Mouse (Mus musculus) thymus, postnatal 4 days (tissue): ENCODE results near the gene Hexim2.

Experiments
- DNase-seq: peaks from one replicate; pipeline ENCODE4 v3.0.0; 2021

The Hexim2 gene

DNA sequence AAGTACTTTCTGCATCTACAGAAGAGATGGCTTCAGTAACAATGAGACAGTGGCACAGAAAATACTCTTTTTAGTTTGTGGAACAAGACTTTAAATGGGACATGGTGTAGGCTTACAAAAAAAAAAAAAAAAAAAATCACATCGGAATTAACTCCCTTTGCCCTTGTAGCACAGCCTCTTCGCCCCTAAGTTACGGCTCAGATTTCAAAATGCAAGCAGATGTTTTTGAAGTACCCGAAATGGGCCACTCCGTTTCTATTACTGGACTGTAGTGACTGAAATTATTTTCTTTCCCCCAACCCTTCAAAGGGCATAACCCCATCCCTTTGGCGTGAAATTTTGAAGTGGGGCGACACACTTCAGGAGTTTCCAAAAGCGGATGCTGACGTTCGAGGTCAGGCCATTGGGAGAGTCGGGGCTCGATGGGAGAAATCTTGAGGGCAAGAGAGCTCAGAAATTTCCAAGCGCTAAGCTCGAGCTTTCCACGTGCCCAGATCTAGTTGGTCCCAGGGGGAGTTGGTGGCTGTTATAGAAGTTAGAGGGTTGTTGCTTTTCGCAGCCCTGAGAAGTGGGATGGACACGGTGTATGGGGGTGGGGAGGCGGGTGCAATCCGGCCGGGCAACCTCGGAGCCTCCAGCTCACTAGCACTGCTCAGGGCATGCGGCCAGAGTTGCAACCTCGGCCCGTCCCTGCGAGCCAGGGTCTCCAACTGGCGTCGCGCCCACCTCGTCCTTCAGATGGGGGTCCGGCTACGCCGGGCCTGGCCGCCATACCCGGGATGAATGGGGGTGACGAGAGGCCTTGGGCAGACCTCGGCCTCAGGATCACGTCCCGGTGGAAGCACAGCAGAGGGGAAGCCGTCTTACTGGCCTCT, at the start of gene Hexim2:
Gene Hexim2, plus strand, starts transcription at position 729 of the 875 bp plus-strand sequence.
- peak; percentile 71 for DNase-seq

DNA sequence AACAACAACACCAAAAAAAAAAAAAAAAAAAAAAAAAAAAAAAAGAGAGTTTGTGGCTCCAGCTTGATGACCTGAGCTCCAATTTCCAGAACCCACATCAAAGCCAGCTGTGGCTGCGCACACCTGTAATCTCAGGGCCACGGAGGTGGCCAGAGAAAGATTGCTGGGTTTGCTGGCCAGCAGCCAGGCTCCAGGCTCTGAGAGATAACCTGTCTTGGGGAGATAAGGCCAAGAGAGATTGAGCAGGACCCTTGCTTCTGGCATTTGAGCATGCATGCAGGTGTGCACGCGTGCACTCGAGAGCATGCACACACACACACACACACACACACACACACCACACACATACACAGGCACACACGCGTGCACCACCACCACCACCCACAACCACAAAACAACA, 38.9 kb upstream of the Hexim2 start:
- DNase-seq: no peak

GRCm38 (mm10) chr11:103093862-103094833, 38.1 kb upstream of the Hexim2 start:
- no peak for DNase-seq

DNA sequence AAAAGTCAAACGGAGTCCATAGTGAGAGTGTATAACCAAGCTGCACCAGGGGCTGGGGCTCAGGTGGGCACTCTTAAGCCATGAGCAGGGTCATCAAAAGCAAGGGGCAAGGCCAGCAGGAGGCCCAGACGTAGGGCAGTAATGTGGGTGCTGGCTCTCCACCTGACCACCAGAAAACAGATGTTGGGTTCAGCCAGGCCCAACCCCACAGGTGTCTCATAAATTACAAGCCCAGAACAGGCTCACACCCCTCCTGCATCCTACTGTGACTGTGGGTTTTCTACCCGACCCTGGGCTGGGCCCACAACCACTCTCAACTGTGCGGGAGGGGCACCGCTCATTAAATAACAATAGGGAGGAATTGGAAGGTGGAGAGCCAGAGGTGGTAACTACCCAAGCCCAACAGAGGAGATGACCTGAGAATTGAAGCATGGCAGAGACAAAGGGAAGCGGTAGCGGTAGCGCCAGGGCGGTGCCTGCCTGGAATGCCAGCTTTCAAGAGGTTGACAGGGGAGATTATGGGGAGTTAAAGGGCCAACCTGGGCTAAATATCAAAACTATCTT, 37.0 kb upstream of the Hexim2 start:
- no peak for DNase-seq

DNA sequence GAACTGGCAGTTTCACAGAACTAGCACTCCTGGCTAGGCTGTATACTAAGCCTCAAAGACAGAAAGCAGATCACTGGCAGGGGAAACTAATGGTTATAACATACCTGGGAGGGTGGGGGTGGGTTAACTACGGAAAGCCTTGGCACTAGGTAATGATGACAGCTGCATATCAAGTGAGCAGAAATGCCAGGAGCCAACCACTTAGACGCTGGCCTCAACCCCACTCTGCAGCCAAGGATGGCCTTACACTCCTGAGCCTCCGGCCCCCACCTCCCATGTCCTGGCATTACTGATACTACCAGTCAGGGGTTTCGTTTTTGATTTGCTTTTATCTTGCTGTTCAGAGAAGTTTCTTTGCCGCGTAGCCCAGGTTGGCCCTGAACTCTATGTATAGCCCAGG, 36.4 kb upstream of the Hexim2 start:
- DNase-seq: no peak

DNA sequence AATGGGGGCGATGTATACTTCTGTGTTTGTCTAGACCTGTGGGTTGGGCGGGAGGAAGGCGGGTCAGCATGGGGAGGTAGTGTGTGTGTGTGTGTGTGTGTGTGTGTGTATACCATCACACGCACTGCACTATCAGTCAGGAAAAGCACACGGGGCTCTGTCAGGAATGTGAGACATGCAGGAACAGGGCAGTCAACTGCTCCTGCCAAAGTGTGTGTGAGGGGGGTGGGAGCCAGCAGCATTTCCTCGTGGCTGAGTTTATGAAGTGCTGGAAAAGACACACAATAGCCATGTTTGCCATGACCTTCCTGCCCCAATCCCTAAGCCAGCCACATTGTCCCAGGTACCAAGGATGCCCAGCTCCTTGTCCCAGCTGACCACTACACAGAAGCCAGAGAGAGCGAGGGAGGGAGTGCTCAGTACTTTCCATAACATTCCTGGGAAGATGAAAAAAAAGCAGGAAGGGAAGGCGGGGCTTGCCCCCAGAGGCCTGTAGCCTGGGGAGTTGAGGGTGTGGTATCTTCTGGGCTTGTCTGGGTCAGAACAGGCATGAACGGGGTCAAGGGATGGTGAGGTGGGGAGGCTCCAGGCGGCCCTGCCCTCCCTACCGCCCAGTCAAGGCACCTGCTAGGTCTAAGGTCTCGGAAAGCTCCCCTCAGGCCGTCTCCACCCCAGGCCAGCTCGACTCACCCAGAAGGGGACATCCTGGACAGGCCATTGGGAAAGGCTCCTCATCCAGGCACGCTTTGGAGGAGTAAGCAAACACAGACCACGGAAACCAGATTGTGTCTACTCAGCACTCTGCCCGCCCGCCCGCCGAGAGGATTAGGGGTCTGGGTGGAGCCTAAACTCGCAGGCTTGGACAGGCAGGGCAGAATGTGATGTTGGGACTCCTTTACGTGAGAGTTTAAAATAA, 35.0 kb upstream of the Hexim2 start:
- DNase-seq: no peak

- DNase-seq: no peak
Observed at GRCm38 (mm10) chr11:103098531-103099190, 33.6 kb upstream of the Hexim2 start.

DNA sequence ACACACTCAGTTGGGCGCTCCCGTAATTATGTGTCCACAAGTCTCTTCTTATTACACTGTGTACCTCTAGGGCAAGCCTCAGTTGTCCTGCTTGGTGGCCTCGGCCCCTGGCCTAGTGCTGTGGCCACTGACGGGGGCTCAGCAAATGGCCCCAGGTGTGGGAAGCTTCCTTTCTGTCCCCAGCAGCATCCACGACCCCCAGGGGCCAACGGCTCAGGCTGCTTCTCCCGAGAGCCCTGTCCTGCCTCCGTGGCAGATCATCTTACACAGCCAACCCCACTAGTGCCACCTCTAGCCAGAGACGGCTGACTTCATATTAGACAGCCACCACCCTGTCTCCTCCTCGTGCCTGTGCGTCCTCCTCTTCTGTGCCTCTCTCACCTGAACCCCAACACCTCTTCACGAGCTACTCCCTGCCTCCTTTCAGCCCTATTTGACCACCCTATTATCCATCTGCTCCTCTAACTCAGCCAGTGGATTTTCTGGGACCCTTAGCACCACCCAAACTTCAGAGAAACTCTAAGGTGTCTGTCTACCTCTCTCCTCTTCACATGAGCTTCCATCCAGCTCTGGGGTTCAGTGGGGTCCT, 32.8 kb upstream of the Hexim2 start:
- DNase-seq: no peak

- DNase-seq: no peak
Observed at GRCm38 (mm10) chr11:103100361-103100760, 31.9 kb upstream of the Hexim2 start.

DNA sequence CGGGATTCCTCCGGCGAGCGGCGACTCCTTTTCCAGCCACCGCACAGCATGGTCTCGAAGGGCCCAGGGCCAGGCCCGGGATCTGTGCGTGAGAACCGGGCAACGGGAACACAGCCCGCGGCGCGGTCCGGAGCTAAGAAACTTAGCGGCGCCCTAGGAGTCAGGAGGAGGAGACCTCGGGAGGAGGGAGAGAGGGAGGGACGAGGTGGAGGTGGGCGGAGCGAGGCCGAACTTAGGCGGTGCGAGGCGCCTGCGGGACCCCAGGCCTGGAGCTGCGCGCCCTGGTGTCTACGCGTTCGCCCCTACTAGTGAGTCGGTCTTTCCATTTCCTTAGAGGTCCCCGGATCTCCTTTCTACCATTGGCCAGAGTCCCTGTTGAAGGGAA, 30.8 kb upstream of the Hexim2 start, which contains the start of the genes Plcd3 and Acbd4:
Gene Plcd3, minus strand, starts transcription at position 178 of the 385 bp plus-strand sequence.
Gene Acbd4, plus strand, starts transcription at position 202 of the 385 bp plus-strand sequence.
- DNase-seq: peak; percentile 68

GRCm38 (mm10) chr11:103101866-103102501, 30.2 kb upstream of the Hexim2 start:
- peak; percentile 34 for DNase-seq

DNA sequence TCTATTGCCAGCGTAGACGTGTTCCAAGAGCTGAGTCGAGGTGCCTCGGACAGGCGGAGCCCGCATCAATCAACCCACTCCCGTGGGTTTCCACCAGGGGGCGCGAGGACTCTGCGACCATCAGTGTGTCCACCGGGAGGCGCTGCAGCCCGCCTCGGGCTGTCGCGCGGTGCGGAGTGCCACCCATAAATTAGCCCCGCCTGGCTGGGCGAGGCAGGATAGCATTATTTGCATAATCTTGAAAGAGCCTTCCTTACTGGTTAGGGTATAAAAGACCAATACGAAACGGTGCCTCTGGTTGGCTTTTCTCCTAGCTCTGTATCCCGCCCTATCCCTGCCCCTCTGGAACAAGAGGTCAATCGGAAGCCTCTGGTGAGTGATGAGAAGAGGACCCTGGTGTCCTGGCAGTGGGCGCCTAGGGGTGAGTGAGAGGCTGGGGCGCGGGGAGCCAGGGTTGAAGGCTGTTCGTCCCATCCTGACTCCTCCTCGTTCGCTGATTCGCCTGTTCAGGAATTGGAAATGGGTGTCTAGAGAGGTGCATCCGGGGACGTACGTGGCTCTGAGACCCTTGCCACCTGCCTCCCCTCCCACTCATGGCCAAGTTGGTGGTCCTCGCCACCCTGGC, 29.4 kb upstream of the Hexim2 start:
- peak; percentile 98 for DNase-seq

DNA sequence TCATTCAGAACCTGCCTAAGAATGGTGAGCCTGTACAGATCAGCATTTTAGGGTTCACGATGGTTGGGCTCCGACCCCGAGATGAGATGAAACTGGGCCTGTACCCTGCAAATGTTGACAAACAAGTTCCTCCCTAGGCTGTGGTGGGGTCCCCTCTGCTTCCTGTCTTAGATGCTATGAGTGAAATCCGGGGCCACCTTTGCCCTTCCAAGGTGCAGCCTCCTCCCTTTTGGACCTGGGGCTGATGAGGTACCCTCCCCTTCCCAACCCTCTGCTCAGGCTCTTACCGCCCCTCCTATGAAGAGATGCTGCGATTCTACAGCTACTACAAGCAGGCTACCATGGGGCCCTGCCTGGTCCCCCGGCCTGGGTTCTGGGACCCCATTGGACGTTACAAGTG, 28.6 kb upstream of the Hexim2 start:
- peak; percentile 43 for DNase-seq

- DNase-seq: no peak
Observed at GRCm38 (mm10) chr11:103104469-103104868, 27.8 kb upstream of the Hexim2 start.

DNA sequence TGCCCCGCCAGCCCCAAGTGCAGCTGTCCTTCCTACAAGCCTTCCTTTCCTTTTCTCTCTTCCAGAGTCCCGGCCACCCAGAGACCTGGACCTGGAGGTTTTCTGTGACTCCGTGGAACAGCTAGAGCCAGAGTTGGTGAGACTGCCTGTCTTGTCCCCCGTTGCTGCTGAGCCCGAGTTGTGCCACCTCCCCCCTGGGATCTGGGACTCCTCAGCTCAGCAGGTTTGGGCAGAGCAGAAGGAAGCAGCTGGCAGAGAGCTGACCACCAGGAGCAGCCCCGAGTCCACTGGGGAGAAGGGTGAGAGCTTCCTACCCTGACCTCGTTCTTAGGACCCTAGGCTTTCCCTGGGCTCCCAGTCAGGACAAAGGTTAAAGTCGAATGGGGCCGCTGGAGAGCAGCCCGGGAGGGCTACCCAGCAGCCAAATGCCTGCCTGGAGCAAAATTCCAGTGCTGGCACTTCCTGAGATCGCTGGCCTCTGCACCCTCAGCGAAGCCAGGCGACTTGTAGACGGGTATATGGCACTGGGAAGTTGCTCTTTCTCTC, 27.0 kb upstream of the Hexim2 start:
- no peak for DNase-seq

DNA sequence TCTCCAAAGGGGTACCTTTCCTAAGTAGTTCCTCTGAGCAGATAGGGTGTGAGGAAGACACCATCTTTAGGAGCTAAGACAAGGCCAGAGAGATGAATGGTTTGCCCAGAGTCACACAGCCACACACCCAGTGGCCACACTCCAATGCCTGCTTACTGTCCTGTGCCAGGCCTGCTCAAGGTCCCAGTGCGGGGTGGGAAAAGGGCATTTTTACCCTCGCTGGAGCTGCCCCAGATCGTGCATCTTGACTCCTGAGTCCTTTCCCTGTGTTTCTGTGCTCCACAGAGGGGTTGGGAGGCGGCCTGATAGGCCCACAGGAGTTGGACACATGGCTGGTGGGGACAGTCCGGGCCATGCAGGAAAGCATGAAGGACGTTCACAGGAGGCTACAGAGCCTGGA, 26.4 kb upstream of the Hexim2 start:
- no peak for DNase-seq

DNA sequence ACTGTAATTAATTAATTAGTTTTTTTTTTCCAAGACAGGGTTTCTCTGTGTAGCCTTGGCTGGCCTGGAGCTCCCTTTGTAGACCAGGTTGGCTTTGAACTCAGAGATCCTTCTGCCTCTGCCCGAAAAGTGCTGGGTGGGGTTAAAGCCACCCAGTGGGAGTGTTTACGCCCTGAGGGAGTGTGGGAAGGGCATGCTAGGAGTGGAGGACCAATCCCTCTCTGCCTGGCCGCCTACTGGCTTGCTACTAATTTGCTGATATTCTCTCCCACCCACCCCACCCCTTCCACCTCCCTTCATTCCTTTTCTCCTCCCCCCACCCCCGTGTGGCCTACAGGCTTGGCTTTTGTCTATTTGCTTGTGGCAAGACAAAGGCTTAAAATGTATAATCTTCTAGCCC, 25.8 kb upstream of the Hexim2 start:
- DNase-seq: no peak

DNA sequence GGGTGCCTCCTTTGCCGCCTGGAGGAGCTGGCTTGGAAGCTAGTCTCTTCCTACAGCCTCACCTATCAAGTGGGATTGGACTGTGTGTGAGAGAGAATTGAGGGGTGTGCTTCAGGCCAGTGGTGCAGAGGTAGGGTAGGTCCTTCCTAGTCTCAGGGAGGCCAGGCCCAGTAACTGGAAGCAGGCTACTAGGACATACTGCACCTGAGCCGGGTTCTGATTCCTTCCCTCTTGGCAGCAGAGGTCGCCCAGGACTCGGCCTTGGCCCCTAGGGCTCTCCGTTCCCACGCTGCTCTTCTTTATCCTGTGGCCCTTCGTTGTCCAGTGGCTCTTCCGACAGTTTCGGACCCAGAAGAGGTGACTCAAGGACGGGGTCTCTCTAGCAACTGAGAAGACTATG, 20.9 kb upstream of the Hexim2 start:
- DNase-seq: no peak

DNA sequence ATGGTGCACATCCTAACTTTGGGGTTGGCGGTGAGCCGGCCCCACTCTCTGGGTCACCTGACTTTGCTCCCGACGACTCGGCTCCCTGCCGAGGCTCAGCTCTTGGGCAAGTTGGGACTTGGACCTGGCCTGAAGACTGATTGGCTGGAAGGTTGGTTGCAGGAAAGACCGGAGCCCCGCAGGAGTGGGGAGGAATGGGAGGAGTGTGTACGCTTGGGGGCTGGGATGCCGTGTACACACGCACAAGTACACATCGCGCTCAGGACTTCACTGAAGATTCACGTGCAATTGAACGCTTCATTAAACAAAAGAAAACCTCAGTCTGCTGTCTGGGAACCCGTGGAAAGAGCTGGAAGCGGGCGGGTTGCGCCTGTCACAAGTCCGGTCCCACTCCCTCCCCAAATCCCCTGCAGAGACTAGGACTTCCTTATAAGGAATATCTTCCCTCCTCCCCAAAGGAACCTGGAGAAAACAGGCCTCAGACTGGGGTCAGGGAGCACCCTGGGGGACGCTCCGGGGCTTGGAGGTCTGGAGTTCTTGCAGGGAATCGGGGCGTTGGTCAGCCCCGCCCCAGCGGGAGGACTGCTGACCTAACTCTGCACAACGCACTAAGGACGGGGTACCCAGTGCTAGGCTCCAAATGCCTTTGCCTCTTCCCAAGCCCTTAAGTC, 20.2 kb upstream of the Hexim2 start:
- DNase-seq: peak; percentile 34
